Mouse (Mus musculus) megakaryocyte, adult 5-6 weeks (primary cell): ENCODE data around the gene Sdk2. TPM values are rescaled to one million over a fixed set of nuclear protein-coding genes. Genes with fewer than 3 reads are reported as not detected.

ENCODE experiments used
- ATAC-seq: 2 replicates; pipeline ENCODE4 v1.8.0; 2016; ENCODE audit warnings: mild to moderate bottlenecking, inconsistent platforms; ENCODE audit not compliant: poor library complexity, severe bottlenecking
- total RNA-seq, 2 experiments: library from RNA; stranded (forward) in 1 of 2; stranded (reverse) in 1 of 2; fragments of 153-499, 151-499 nt in 1 of 2; fragments of 221-1000, 200-1000 nt in 1 of 2; gene quantifications; 2 replicates each; pipeline versions ENCODE4 v1.2.3 to v1.2.4; 2015 to 2017

The Sdk2 gene
- total RNA-seq, 2 experiments from 2014 or later = 0.04 to 0.11 TPM

GRCm38 (mm10) chr11:113851750-113852149, 215.1 kb downstream of the Sdk2 start:
- ATAC-seq = no peak

GRCm38 (mm10) chr11:113849322-113849721, 217.5 kb downstream of the Sdk2 start:
- no peak for ATAC-seq

DNA sequence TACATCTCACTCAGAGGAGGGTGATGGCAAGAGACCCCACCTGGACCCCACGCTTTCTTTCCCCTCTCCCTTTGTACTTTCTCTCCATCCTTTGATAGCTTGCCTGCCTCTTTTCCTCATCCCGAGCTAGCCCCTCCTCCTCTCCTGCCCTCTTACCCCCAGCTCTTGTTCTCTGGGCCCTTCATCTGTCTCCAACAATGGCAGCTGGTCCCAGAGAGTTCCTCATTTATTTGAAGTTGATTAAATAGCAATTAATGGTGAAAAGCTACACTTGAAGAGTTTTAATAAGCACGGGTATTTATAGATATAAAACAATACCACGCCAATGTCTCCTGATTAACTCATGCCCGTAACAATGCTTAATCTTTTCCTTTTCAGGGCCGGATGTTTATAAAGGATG, 222.9 kb downstream of the Sdk2 start:
- ATAC-seq = no peak

- no peak for ATAC-seq
Observed at GRCm38 (mm10) chr11:113842879-113843278, 224.0 kb downstream of the Sdk2 start.

DNA sequence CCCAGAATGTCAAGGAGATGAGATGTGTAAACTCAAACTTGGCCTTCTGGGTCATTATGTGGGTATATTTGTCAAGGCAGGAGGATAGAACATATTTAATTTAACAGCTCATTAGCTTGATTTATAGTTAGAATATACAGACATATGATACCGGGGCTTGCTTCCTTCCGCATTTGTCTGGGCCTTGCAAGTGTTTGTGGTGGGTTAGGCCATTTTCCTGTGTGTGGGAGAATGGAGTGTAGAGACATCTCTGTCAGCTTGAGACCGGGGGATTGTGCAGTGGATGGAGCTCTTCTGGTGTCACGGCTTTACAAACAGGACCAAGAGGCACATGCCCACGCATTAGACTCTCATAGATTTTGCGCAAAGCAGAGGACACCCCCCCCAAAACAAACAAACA, 235.2 kb downstream of the Sdk2 start:
- no peak for ATAC-seq

DNA sequence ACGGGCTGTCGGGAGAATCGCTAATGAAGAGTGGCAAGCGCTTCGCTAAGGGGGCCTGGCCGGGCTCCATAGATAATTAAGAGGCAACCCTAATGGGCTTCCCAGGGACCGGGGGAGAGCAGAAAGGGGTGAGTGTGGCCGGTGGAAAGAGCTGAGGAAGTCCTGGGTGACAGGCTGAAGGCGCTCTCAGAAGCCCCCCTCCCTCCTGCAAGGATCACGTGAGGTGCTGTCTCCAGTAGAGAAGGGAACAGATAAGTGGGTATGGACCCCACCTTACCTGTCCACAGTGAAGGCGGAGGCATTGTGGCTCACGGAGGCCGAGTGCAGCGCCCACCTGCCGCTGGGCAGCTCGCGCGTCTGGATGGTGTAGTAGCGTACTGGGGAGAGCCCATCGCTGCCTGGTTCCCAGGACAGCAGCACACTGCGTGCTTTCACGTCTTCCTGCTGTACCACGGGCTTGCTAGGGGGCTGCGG, 238.7 kb downstream of the Sdk2 start:
- ATAC-seq = no peak

- ATAC-seq = no peak
Observed at GRCm38 (mm10) chr11:113820005-113820404, 246.8 kb downstream of the Sdk2 start.

DNA sequence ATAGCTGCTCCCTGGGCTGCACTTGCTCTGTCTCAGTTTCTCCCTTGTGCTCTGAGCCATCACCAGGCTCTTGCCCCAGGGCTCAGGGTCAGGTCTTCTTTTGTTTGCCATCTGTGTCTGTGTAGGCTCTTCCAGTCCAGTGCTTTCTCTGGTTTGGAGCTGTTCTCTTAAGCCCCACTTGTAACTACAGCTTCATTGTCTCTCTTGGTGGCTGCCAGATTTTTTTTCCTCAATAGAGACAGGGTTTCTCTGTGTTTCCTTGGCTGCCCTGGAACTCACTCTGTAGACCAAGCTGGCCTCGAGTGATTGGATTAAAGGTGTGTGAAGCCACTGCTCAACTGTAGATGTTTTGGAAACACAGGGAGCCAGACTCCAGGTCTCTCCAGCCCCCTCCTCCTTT, 247.8 kb downstream of the Sdk2 start:
- ATAC-seq = no peak

GRCm38 (mm10) chr11:113816971-113817548, 249.8 kb downstream of the Sdk2 start:
- no peak for ATAC-seq

DNA sequence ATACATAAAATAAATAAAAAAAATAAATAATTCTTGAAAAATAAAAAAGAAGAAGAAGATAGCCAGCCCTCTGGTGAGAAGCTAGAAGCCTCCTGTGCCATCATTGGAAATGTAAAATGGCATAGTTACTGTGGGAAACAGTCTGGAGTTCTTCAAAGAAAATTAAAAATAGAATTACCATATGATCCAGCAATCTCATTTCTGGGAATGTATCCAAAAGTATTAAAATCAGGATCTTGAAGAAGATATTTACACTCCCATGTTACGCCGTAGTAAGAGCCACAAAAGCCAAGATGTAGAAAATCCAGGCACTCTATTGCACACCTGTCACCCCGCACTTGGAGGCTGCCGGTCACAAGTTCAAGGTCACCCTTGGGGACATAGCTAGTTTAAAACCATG, 250.4 kb downstream of the Sdk2 start:
- no peak for ATAC-seq

DNA sequence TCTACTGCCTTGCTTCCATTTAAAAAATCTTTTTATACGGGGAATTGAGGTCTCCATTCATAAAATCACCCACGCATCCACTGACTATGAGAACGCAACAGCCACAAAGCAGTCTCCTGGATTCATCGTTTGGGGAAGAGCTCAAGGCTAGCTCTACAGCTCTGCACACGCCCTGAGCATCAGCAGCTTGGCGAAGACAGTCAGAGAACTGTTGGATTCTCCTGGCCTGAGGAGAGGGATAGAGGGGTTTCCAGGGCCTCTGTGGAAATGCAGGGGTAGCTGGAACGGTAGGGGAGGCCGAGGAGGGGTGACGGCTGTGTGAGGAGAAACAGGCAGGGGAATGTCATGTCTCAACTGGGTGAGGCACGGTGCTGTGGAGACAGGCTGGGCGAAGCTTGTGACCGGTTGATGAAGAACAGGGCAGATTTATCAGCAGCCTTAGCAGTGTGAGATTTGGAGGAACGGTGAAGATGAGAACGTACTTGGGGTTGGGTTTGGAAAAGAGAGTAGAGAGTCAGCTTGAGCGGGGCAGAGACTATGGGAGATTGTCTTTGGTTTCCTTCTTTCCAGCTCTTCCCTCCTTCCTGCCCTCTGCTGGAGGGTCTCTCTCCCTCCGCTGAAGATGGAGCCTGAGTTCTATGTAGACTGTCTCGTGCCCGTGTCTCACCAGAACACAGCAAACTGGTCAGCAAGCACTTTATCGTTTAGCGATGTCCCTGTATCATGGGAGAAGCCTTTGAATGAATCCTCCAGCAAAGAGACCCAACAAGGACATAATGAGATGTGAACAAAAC, 255.1 kb downstream of the Sdk2 start:
- ATAC-seq = no peak

GRCm38 (mm10) chr11:113810638-113811545, 256.0 kb downstream of the Sdk2 start:
- peak; percentile 95 for ATAC-seq

GRCm38 (mm10) chr11:113807086-113807485, 259.8 kb downstream of the Sdk2 start:
- no peak for ATAC-seq

DNA sequence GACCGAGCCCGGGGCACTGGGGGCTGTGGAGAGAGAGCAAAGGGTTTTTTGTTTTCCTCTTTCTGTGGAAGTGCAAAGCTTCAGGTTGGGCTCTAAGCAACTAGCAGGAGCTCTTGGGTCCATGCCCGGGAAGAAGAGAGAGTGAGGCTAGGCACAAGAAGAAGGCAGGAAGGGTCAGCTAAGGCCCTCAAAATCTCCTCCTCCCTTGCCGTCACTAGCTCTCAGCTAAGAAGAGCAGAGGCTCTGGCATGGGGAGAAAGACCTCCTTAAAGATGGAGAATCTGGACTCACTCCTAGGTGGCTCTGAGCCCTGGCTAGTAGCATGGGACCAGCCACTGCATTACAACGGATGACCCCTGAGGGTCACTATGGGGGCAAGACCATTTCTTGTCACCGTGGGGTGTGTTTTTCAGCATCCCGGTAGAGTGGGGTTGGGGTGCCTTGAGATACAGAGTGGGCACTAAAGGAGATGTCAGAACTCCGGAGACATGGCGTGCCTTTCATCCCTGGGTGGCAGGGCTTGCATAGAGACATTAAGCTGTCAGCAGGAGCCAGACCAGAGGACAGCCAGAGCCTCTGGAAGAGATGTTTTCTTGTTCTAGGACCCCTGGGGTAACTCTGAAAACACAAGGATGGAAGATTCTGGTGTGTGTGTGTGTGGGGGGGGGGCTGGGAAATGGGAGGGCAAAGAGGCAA, 260.3 kb downstream of the Sdk2 start:
- no peak for ATAC-seq

DNA sequence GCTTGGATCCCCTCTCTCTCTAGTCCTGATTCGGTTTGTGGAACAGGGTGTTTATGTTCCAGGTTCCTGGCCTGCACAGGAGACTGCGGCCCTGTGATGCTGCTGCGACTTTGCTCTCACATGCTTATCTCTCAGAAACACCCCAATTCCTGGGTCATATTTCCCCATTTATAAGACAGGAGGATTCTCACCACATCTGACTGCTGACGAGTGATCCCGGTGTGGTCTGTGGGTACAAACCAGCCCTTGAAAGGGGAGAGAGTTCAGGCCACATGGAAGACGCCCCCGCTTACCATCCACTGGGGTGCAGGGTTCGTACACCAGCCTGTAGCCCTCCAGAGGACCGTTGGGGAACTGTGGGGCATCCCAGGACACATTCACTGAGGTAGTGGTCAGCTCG, 260.9 kb downstream of the Sdk2 start:
- no peak for ATAC-seq

- ATAC-seq = no peak
Observed at GRCm38 (mm10) chr11:113803321-113803941, 263.4 kb downstream of the Sdk2 start.

DNA sequence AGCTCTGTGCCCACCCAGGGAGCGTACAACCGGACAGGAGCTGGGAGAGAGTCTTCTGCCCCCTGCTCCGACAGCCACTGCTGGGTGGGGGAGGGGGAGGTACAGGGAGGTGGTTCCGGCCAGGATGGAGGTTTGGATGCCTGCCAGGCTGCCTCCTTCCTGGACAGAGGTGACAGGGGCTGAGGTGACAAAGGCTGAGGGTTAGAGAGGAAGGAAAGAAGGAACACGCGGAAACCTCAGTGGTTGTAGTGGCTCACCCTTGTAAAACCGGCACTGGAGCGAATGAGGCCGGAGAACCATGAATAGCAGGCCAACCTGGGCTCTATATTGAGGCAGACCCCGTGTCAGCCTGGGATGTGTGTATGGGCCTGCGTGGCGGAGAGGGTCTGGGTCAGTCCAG, 264.4 kb downstream of the Sdk2 start:
- ATAC-seq = peak; percentile 55

- no peak for ATAC-seq
Observed at GRCm38 (mm10) chr11:113800026-113800425, 266.8 kb downstream of the Sdk2 start.

DNA sequence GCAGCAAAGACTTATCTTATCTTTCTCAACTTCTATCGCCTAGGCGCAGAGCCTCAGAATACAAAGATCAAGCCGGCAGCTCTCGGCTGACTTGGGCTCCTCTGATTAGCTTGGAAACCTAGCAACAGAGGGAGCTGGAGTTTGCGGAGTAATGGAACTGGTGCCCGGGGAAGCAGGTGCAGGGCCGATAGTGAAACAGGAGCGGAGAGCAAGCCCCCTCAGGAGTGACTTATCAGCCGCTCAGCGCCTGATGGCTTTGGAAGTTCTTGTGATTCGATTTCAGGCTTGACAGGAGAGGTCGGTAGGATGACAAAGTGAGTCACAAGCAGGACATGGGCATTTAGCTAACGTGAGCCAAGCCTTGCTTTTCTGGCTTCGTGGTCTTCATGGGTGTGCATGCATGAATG, 267.8 kb downstream of the Sdk2 start:
- peak; percentile 31 for ATAC-seq

DNA sequence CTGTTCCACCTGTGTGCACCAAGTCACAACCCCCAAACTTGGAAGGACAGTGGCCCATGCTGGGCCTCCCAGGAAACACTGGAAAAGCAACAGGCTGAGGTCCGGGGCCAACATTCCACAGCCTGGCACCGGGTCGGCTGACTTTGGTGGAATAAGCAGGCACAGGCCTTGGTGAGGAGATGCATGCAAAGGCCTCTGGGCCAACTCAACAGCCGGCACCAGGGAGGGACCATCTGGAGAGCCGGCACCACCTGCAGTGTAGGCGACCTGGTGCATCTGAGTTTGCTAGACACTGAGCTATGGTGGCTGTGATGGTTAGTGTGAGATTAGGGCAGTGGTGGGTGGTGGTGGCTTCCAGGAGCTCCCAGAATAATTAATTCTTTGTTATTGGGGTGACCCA, 268.8 kb downstream of the Sdk2 start:
- ATAC-seq = no peak
